Mouse (Mus musculus) layer of hippocampus, adult 11-12 months (tissue): ENCODE results near the gene D17Wsu92e.
A peak's percentile ranks its signal among the peaks of the same experiment; 100 is the strongest.

Source experiments
- DNase-seq: peaks from one replicate; pipeline ENCODE4 v3.0.0; 2022; ENCODE audit warnings: low spot score

Gene D17Wsu92e

DNA sequence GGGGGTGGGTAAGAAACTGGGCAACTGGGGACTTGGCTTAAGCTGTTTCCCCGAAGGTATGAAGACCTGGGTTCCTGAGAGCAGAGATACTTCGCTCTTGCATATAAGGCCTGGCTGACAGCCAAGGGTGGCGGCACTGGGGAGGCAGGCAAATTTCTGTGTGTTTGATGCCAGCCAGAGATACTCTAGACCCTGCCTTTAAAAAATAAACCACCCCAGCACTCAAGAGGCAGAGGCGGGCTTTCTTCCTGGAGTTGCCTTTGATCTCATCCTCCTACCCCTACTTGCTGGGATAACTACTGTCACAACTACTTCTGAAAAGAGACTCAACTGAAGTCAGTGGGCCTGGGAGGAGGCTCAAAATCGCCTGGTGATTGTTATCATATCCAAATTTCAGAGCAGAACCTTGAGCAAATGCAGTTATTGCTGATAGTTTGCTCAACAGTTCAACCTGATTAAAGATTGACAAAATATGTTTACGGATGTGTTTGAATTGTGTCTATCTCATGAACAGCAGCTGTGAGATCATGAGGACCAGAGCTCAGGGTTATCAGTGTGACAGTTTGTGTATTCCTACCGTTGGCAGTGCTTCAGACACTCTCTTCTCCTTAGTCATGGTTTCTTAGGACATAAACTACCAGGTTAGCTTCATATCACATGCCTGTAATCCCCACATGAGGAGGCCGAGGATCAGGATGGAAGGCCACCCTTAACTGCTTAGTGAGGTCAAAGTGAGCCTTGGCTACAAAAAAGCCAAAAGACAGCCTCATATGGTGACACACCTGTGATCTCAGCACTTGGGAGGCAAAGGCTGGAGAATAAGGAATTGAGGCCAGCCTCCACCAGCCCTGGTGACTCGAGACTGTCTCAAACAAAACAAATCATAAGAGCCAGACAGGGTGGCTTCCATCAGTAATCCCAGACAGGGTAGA is 1.2 kb upstream of the D17Wsu92e start:
- DNase-seq: peak; percentile 30

- DNase-seq: peak; percentile 53
Measured at GRCm38 (mm10) chr17:27819971-27820567, 379 bp downstream of the D17Wsu92e start.

GRCm38 (mm10) chr17:27819521-27819970 is 902 bp downstream of the D17Wsu92e start:
- peak; percentile 23 for DNase-seq

DNA sequence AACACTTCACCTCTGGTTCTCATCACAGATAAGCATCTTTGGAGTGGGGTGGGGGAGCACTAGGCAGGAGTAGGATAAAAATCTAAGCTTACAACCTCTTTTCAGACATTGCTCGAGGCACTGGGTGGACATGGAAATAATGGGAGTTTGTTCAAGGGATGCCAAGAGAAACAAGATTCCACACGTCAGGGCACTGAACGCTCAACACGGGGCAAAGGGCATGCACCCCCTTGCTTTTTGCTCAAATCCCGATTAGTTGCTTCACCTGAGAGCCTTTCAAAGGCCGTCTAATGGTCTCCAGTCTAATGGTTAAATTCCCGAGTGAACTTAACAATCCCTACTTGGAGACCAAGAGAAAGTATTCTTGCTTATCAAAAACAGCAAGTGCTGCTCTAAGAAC is 1.4 kb downstream of the D17Wsu92e start:
- no peak for DNase-seq

DNA sequence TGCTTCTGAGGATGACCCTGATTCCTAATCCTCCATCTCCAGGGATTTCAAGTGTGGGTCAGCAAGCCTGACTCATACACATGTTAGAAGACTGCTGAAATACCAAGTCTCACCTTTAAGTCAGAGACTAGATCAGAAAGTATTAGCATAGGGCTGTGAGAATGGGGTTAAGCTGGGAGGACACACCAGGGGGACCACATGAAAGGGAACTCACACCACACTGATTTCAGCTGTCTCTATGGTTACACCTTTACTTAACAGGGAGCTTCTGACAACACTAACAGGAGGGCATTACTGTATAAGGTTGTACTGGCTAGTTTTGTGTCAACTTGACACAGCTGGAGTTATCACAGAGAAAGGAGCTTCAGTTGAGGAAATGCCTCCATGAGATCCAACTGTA is 5.8 kb downstream of the D17Wsu92e start:
- no peak for DNase-seq

GRCm38 (mm10) chr17:27811980-27812379 is 8.5 kb downstream of the D17Wsu92e start:
- DNase-seq: no peak

DNA sequence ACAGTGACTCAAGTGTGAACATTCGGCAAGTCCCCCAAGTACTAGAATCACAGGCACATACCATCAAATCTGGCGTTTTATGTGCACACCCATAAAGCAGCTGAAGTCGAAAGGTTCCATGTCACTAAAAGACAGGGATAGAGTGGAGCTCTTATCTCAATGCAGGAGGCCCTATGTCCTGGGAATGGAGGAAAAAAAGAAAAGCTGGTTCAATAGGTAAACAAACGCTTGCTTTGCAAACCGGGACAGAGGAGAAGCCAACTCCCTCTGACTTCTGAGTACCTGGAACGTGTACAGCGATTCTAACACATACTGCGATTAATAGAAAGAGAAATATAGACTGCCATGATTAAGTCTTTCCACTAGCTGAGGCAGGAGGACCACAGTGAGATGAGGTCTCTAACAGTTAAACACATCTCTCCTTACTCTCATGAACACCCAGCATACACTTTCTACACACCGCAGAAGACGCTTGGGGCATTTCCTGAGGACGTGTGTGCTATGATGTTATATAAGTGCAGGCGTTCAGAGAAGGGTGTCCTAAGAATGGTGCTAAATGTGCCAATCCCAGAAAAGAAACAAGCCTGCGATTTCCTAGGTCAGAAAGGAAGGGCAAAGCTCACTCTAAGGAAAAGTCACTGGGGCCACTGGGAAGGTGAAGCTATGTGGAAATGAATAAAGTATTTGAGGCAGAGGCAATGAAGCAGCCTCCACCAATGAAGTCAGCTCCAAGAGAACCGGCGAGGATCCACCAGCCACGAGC is 9.7 kb downstream of the D17Wsu92e start:
- DNase-seq: no peak

DNA sequence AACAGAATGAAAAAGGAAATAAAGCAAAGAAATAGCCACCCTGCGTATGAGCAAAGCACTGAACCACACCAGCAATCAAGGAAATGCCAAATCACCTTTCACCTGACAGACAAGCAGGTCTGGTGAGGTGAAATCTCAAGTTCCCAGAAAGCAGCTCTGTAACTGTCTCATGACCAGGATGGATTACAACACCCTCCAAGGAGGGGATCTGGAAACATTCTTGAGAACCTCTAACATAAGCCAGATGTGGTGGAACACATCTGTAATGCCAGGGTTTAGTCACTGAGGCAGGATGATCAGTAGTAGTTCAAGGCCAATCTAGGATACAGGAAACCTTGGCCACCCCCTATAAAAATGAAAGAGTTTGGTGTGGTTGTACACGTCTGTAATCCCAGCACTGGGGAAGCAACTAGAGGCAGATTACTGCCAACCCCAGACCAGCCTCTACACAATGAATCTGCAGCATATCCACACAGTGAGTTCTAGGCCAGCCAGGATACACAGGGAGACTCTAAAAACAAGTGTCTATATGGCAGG is 12.8 kb downstream of the D17Wsu92e start:
- DNase-seq: no peak

GRCm38 (mm10) chr17:27804803-27805770 is 15.4 kb downstream of the D17Wsu92e start:
- DNase-seq: no peak

DNA sequence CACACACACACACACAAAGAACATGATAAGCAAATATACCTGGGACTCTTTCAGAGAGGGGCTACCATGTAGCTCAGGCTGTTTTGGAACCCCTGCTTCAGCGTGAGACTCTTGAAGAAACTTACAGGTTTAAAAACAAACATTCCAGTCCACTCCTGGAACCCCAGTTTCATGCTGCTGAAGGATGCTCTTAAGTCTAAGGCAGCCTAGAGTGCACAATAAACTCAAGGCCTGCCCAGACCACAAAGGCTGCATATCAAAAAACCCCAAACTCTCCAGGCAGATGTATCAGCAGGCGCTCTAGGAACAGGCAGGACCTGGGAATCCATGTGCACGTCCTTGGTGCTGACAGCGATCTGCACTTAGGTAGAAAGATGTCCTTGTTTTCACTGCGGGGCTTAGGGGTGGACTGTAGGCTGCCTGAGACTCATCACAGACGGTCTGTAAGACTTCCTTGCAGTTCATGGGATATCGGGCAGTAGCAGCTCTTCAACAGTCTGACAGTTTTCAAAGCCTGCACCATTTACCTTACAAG is 16.2 kb downstream of the D17Wsu92e start:
- no peak for DNase-seq

DNA sequence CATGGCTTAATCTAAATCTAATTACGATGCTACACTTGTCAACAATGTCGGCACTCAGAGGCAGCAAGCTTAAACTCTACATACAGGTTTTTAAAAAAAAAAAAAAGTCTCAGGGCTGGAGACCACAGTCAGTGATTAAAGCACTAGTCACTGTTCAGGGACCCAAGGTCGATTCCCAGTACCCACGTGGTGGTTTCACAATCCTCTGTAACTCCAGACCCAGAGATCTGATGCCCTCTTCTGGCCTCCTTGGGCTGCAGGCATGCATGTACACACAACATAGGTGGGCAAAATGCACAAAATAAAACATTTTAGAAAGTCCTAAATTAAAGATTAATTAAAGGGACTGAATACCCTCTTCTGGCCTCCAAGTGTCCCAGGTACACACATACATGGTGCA is 16.7 kb downstream of the D17Wsu92e start:
- DNase-seq: no peak

- DNase-seq: no peak
Measured at GRCm38 (mm10) chr17:27800710-27801648, 19.5 kb downstream of the D17Wsu92e start.

DNA sequence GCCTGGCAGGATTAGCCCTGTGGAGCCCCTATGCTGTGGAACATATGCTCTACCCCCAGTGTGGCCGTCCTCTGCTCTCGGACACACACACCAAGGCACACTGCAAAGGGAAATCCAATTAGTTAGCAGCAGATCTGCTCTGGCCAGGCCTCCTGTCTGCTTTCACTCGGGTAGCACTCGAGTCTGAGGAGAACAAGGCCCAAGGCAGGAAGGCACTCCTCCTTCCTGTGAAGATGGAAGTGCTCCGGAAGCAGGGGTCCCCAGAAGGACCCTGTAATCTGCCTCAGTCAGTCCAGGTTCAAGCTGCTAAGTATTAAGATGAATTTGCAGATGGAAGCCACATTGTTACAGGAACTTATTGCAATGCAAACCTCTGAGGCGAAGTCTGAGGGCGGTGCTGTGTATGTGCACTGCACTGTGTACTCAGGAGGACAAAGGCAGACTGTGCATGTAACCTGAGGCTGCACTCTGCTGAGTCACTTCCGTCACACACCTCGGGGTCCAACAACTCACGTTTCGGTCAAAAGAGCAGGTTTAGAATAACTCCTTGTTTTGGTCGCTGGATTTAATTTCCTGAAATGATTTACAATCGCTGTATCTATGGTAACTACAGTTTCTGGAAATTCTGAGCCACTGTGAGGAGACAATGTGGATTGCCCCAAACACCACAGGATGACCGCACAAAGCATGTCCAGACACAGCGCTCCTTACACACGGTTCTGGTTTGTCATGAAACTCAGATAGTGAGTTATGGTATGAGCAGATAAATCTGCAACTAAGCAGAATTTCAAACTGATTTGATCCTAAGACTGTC is 20.5 kb downstream of the D17Wsu92e start:
- DNase-seq: no peak

GRCm38 (mm10) chr17:27797341-27797872 is 23.0 kb downstream of the D17Wsu92e start:
- DNase-seq: peak; percentile 22

GRCm38 (mm10) chr17:27796780-27797179 is 23.7 kb downstream of the D17Wsu92e start:
- peak; percentile 45 for DNase-seq

- no peak for DNase-seq
Measured at GRCm38 (mm10) chr17:27793144-27793543, 27.3 kb downstream of the D17Wsu92e start.

GRCm38 (mm10) chr17:27792516-27792915 is 27.9 kb downstream of the D17Wsu92e start:
- DNase-seq: no peak

DNA sequence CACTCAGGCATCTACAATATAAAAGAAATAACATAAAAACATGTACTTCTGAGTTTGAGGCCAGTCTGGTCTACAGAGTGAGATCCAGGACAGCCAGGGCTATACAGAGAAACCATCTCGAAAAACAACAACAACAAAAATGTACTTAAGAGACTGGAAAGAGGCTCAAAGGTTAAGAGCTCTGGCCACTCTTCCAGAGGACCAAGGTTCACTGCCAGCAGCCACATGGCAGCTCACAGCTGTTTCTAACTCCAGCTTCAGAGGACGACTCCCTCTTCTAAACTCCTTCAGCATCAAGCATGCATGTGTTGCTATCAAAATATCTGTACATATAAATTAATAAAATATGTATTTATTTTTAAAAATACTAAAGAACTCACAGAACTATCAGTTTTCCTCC is 28.9 kb downstream of the D17Wsu92e start:
- DNase-seq: no peak

DNA sequence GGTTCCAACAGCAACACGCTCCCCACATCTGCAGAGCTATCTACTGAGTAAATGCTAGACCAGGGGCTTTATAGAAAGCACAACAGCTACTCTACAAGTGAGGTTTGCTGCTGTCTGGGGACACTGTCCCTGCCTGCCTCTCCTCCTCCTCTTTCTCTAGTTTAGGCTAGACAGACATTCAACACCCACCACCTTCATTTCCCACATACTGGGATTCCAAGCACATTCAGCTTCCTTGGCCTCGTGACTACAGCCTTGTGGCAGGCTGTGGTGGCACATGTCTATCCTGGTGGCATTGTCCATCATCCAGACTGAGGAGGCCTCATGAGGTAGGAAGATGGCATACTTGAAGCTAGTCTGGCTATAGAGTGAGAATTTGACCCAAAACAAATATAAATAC is 29.5 kb downstream of the D17Wsu92e start:
- no peak for DNase-seq
